Mouse (Mus musculus): ENCODE data around the gene Pik3c2b.

Pik3c2b gene

GRCm38 (mm10) chr1:133100980-133101798, 55.7 kb downstream of the Pik3c2b start:
- peak; percentile 83 for DNase-seq (ENCODE audit: low read depth)

GRCm38 (mm10) chr1:133102108-133102507, 56.6 kb downstream of the Pik3c2b start:
- DNase-seq (ENCODE audit: low read depth), result no peak

DNA sequence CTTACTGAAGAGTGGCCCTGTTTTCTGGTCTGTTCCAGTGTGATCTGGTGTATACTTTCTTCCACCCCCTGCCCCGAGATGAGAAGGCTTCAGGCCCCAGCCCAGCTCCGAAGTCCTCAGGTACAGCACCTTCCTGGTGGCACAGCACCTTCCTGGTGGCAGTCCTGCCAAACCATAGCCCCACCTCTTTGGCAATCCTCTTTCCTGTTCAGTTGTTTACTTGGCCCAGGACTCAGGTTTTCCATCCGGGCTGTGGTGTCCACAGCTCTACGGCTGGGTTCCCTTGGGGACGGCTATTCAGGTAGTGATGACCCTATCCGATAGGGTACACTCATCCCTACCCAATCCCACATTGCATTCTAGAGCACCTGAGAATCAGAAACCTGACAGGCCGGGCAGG, 57.8 kb downstream of the Pik3c2b start:
- no peak for DNase-seq (ENCODE audit: low read depth)

DNA sequence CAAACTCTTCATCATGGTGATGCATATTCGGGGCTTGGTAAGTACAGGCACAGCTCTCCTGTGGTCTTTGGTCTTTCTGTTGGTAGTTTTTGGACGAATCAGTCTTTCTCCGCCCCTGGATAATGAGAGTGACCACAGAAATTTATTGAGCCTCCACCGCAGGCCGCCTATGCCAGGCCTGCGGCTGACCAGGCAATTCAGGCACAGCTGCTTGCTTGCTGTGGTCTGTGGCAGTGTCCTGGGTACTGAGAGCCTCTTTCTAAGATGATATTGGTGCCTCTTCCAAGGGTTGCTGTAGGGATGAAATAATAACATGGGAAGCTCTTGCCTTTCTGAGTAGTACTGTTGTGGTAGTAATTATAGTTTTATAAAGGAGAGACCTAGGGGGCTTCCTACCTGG, 58.4 kb downstream of the Pik3c2b start:
- no peak for DNase-seq (ENCODE audit: low read depth)

DNA sequence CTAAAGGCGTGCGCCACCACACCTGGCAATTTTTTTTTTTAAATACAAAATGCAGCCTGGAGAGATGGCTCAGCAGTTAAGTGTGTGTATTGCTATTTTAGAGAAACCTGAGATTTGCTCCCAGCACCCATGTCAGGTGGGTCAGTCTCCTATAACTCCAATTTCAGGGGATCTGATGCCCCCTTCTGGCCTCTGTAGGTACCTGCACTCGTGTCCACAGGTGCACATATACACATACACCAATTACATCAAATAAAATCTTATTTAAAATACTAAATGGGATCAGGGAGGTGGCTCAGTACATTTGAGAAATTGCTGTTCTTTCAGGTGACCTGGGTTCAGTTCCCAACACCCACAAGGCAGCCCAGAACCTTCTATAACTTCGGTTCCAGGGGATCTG, 70.6 kb downstream of the Pik3c2b start:
- DNase-seq (ENCODE audit: low read depth), result no peak

DNA sequence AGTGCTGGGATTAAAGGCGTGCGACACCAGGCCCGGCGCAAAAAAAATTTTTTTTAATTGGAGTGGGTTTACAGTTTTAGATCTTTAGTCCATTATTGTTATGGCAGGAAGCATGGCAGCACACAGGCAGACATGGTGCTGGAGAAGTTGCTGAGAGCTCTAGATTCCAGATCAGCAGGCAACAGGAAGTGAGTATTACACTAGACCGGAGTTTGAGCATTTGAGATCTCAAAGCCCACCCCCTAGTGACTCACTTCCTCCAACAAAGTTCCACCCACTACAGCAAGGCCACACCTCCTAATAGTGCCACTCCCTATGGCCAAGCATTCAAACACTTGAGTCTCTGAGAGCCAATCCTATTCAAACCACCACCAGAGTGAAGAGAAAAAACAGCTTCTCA, 72.7 kb downstream of the Pik3c2b start:
- DNase-seq (ENCODE audit: low read depth), result no peak

DNA sequence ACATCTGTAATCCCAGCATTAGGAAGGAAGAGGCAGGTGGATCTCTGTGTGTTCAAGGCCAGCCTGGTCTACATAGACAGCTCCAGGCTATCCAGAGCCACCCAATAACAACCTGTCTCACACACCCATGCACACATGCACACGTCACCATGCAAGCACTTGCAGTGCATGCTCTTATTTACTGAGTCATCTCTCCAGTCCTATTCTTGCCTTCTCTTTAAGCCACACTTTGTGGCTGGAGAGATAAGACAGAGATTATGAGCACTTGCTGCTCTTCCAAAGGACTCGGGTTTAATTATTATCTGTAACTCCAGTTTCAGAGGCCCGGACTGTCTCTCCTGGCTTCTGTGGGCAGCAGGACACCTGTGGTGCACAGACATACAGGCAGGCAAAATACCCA, 73.4 kb downstream of the Pik3c2b start:
- DNase-seq (ENCODE audit: low read depth), result no peak

- no peak for DNase-seq (ENCODE audit: low read depth)
Measured at GRCm38 (mm10) chr1:133119931-133120712, 74.7 kb downstream of the Pik3c2b start.

DNA sequence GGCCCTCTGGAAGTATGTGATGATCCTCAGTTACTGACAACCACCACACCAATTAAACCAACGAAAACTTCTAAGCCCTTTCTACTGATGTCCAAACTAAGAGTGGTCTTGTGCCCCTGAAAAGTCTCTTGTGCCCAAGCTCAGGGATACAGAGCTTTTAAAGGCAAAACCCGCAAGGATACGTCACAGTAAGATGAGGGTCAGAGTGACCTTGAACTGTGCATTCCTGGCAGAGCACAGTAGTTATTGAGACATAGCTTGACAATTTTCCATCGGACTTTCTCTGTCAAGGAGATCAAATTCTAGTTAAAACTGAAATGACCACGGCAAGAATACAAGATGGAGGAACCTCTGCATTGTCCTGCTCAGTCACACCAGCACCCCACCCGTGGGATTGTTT, 75.8 kb downstream of the Pik3c2b start:
- no peak for DNase-seq (ENCODE audit: low read depth)

DNA sequence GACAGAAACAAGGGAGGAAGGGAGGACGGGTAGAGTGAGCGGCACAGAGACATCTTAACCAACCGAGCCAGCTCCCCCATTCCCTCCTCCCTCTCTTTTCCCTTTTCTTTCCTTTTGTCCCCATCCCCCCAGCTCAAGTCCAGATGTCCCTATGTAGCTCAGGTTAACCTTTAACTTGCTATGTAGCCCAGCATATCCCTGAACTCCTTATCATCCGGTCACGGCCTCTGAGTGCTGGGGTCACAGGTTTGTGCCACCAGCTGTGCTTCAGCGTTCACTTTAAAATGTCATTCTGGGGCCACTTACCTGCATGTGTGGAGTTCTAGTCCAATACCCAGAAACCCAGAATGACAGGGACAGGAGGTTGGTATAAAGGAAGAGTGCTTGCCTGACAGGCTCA, 78.7 kb downstream of the Pik3c2b start:
- no peak for DNase-seq (ENCODE audit: low read depth)

DNA sequence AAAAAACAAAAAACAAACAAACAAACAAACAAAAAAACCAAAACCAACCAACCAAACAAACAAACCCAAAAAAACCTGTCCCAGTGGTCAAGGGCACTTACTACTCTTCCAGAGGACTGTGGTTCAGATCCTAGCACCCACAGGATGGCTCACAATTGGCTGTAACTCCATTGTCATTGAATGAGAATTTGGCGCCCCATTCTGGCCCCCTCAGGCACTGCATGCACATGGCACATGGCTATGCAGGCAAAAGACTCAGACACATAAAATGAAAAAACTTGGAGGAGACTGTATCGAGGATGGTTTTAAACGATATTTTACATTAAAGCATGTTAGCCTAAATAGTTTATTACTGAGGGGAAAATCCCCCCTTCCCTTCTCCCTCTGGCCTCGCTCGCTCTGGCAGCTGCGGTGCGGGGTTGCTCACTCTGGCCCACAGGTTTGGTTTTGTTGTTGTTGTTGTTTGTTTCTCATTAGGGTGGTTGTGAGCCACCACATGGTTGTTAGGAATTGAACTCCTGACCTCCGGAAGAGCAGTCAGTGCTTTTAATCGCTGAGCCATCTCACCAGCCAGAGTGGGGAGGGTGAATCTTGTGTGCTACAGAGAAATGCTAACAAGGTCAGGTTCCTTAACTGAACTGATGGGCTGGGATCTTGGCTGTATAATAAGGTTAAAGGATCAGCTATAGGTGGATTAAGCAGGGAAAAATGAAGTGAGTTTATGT, 80.3 kb downstream of the Pik3c2b start:
- DNase-seq (ENCODE audit: low read depth), result no peak

- DNase-seq (ENCODE audit: low read depth), result no peak
Measured at GRCm38 (mm10) chr1:133126365-133126740, 80.9 kb downstream of the Pik3c2b start.

- DNase-seq (ENCODE audit: low read depth), result no peak
Measured at GRCm38 (mm10) chr1:133127328-133127727, 81.9 kb downstream of the Pik3c2b start.

DNA sequence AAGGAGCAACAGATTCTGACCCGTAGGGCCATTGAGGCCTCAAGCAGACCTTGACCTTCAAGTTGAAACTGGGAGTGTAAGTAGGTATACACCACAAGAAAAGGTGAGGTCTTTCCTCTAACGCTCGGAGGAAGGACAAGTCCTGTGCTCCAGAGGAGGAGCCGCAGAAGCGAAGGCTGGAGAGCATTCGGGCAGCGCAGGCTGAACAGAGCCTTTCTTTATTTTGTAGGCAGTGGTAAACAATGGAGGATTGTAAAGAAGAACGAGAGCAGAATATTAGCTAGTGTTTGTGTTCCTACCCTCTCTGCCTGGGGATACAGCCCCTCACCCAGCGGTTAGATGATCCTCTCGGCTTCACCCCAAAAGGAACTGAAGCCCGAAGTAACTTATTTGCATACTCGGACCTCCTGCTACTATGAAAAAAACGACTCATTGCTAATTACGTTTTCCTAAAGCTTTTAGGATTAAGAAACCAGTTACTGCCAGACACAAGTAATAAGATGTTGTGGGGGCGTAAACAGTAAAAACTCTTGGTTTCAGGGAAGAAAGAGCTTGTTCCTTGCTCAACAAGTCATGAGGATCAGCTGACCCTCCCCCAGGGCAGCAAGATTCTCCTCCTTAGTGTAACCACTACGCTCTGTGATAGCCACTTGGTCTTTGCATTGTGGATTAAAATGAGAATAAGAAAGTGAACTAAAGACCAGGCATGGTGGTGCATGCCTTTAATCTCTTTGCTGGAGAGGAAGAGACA, 84.2 kb downstream of the Pik3c2b start:
- peak; percentile 20 for DNase-seq (ENCODE audit: low read depth)

- peak; percentile 97 for DNase-seq (ENCODE audit: low read depth)
Measured at GRCm38 (mm10) chr1:133130638-133131560, 85.4 kb downstream of the Pik3c2b start, which contains the start of gene Ppp1r15b. Gene Ppp1r15b, plus strand, starts transcription at chr1:133131143.

DNA sequence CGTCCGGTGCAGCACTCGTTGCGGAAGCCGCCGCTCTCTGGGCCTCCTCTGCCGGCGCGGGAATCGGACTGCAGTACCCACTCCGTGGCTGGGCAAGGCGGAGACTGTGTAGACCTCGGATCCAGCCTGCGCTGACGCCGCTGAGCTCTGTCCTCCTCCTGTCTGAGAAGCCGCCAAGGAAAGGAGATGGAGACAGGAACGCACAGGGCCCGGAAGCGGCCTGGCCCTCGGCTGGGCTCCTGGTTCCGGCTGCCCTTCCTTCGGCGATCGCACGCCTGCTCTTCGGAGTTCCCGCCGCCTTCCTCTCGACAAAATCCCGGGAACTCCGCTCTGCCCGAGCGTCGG, 86.1 kb downstream of the Pik3c2b start:
- DNase-seq (ENCODE audit: low read depth), result no peak

DNA sequence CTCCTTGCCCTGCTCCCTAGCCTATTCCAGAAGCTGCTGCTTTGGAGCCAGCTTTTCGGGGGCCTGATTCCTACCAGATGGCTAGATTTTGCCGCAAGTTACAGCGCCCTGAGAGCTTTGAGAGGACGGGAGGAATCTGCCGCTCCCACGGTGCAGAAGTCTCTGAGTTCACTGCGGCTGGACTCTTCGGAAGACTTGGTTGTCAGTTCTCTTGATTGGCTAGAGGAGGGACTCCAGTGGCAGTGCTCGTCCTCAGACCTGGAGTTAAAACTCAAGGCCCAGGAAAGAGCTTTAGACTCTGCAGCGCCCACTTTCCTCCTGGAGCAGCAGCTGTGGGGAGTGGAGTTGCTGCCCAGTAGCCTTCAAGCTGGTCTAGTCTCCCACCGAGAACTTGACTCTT, 86.5 kb downstream of the Pik3c2b start:
- DNase-seq (ENCODE audit: low read depth), result peak; percentile 41

DNA sequence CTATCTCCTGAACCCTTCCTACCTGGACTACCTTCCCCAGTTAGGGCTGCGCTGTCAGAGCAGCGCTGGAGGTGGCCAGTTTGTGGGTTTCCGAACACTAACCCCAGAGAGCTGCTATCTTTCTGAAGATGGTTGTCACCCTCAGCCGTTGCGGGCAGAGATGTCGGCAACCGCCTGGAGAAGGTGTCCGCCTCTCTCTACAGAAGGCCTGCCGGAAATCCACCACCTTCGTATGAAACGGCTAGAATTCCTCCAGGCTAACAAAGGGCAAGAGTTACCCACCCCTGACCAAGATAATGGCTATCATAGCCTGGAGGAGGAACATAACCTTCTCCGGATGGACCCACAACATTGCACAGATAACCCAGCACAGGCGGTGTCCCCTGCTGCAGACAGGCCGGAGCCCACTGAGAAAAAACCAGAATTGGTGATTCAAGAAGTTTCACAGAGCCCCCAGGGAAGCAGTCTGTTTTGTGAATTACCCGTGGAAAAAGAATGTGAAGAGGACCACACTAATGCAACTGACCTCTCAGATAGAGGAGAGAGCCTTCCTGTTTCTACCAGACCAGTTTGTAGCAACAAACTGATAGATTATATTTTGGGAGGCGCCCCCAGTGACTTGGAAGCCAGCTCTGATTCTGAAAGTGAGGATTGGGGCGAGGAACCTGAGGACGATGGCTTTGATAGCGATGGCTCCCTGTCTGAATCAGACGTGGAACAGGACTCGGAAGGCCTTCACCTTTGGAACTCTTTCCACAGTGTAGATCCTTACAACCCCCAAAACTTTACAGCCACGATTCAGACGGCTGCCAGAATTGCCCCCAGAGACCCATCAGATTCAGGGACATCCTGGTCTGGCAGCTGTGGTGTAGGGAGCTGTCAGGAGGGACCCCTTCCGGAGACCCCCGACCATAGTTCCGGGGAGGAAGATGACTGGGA, 87.2 kb downstream of the Pik3c2b start:
- DNase-seq (ENCODE audit: low read depth), result peak; percentile 48

- no peak for DNase-seq (ENCODE audit: low read depth)
Measured at GRCm38 (mm10) chr1:133133425-133133824, 88.0 kb downstream of the Pik3c2b start.

- DNase-seq (ENCODE audit: low read depth), result peak; percentile 32
Measured at GRCm38 (mm10) chr1:133134071-133134470, 88.6 kb downstream of the Pik3c2b start.
